Mouse (Mus musculus): ENCODE results near the gene Ptges. TPM values are rescaled to one million over a fixed set of nuclear protein-coding genes. Genes with fewer than 3 reads are reported as not detected.
A peak's percentile ranks its signal among the peaks of the same experiment; 100 is the strongest.
"Not testable (repeated sequence)": the region's sequence is repeated elsewhere in the genome, so short reads cannot be mapped to it uniquely, and the experiment has no call there.

Ptges gene
- polyA plus RNA-seq, 1 experiment from 2014 or later = 9.1 TPM

DNA sequence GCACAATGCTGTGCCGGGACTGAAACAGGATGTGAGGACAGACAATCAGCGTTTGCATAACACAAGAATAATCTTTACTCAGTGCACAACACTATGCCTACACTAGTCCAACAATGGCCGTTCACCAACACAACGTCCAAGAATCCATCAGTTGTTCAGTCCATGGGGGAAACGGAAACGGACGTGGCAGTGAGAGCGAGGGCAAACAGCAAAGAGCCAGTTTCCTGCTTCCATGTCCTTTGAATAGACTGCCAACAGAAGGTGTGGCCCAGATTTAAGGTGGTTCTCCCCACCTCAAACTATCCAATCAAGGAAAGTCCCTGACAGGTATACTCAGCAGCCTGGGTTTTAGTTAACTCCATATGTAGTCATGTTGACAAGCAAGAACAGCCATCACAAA, 8.1 kb upstream of the Ptges start:
- H3K27me3 ChIP-seq (ENCODE audit: control insufficient read depth, insufficient read depth, low read length) = no peaks in the 10 kb centered on the region
- no peaks in the 10 kb centered on the region for H3K36me3 ChIP-seq (replicated peaks; ENCODE audit: control insufficient read depth, insufficient read depth, low read depth, low read length)
- no peaks in the 10 kb centered on the region for H3K4me1 ChIP-seq (ENCODE audit: control insufficient read depth, insufficient read depth, low read length)
- H3K9ac ChIP-seq (replicated peaks; ENCODE audit: low read length) = no peak overlapping the region
- ATAC-seq (replicated peaks; ENCODE audit: insufficient number of reproducible peaks, low FRiP score, low TSS enrichment, low read depth) (no peak), DNase-seq (ENCODE audit: low spot score) (no peak)
- no peaks in the 10 kb centered on the region for H3K9me3 ChIP-seq (replicated peaks; ENCODE audit: control insufficient read depth, low read length)
- H3K4me3 ChIP-seq (ENCODE audit: low read depth, low read length) = no peak overlapping the region
- H3K27ac ChIP-seq (replicated peaks; ENCODE audit: low read depth, low read length) = no peak overlapping the region
- 83% methylated on average over 8 of the region's 8 CpGs for WGBS
- H3K4me2 ChIP-seq (ENCODE audit: low read depth, low read length) = no peak overlapping the region

- H3K9ac ChIP-seq (replicated peaks; ENCODE audit: low read length) = no peak overlapping the region
- no peaks in the 10 kb centered on the region for H3K9me3 ChIP-seq (replicated peaks; ENCODE audit: control insufficient read depth, low read length)
- no peak for ATAC-seq (replicated peaks; ENCODE audit: insufficient number of reproducible peaks, low FRiP score, low TSS enrichment, low read depth)
- H3K4me2 ChIP-seq (ENCODE audit: low read depth, low read length) = no peak overlapping the region
- H3K4me3 ChIP-seq (ENCODE audit: low read depth, low read length) = no peak overlapping the region
- H3K27me3 ChIP-seq (ENCODE audit: control insufficient read depth, insufficient read depth, low read length) = no peaks in the 10 kb centered on the region
- DNase-seq (ENCODE audit: low spot score) = no peak
- H3K27ac ChIP-seq (replicated peaks; ENCODE audit: low read depth, low read length) = no peak overlapping the region
- no peaks in the 10 kb centered on the region for H3K36me3 ChIP-seq (replicated peaks; ENCODE audit: control insufficient read depth, insufficient read depth, low read depth, low read length)
- H3K4me1 ChIP-seq (ENCODE audit: control insufficient read depth, insufficient read depth, low read length) = no peaks in the 10 kb centered on the region
- WGBS = 81% methylated on average over 3 of the region's 3 CpGs
These were observed 7.1 kb upstream of the Ptges start for GRCm38 (mm10) chr2:30936808-30937207.

- no peak for ATAC-seq (replicated peaks; ENCODE audit: insufficient number of reproducible peaks, low FRiP score, low TSS enrichment, low read depth)
- peaks cover 3% of the 10 kb centered on the region for H3K4me1 ChIP-seq (ENCODE audit: control insufficient read depth, insufficient read depth, low read length)
- 23% methylated on average over 7 of the region's 7 CpGs for WGBS
- no peak overlapping the region for H3K9ac ChIP-seq (replicated peaks; ENCODE audit: low read length)
- H3K27me3 ChIP-seq (ENCODE audit: control insufficient read depth, insufficient read depth, low read length) = no peaks in the 10 kb centered on the region
- DNase-seq (ENCODE audit: low spot score) = peak; percentile 89
- no peaks in the 10 kb centered on the region for H3K9me3 ChIP-seq (replicated peaks; ENCODE audit: control insufficient read depth, low read length)
- H3K27ac ChIP-seq (replicated peaks; ENCODE audit: low read depth, low read length) = no peak overlapping the region
- H3K4me3 ChIP-seq (ENCODE audit: low read depth, low read length) = no peak overlapping the region
- no peak overlapping the region for H3K4me2 ChIP-seq (ENCODE audit: low read depth, low read length)
- no peaks in the 10 kb centered on the region for H3K36me3 ChIP-seq (replicated peaks; ENCODE audit: control insufficient read depth, insufficient read depth, low read depth, low read length)
These were observed 4.3 kb upstream of the Ptges start for GRCm38 (mm10) chr2:30933917-30934450.

- WGBS = 76% methylated on average over 6 of the region's 6 CpGs
- DNase-seq (ENCODE audit: low spot score) = no peak
- Histone ChIP-seq H3K4me3 (ENCODE audit: low read depth, low read length) (no peak overlapping the region), H3K27ac (replicated peaks; ENCODE audit: low read depth, low read length) (no peak overlapping the region), H3K4me1 (ENCODE audit: control insufficient read depth, insufficient read depth, low read length) (peaks cover 3% of the 10 kb centered on the region), H3K9me3 (replicated peaks; ENCODE audit: control insufficient read depth, low read length) (no peaks in the 10 kb centered on the region), H3K4me2 (ENCODE audit: low read depth, low read length) (no peak overlapping the region), H3K9ac (replicated peaks; ENCODE audit: low read length) (no peak overlapping the region), H3K27me3 (ENCODE audit: control insufficient read depth, insufficient read depth, low read length) (no peaks in the 10 kb centered on the region), H3K36me3 (replicated peaks; ENCODE audit: control insufficient read depth, insufficient read depth, low read depth, low read length) (no peaks in the 10 kb centered on the region)
- no peak for ATAC-seq (replicated peaks; ENCODE audit: insufficient number of reproducible peaks, low FRiP score, low TSS enrichment, low read depth)
These were observed 3.4 kb upstream of the Ptges start for GRCm38 (mm10) chr2:30933032-30933431.

DNA sequence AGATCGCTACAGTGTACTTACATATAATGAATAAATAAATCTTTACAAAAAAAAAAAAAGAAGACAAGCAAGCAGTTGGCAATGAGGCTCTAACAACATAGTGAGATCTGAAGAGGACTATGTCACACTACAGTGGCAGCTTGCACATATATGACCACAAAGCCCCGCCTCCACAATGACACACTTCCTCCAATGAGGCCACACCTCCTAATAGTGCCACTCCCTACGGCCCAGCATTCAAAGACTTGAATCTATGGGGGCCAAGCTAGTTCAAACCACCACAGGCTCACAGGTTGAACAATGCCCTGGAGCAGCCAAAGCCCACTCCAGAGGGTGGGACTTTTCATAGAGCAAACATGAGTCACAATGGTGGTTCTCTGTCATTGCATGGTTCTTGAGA, 2.3 kb upstream of the Ptges start:
- Histone ChIP-seq H3K9me3 (replicated peaks; ENCODE audit: control insufficient read depth, low read length) (no peaks in the 10 kb centered on the region), H3K4me2 (ENCODE audit: low read depth, low read length) (no peak overlapping the region), H3K4me3 (ENCODE audit: low read depth, low read length) (no peak overlapping the region), H3K27ac (replicated peaks; ENCODE audit: low read depth, low read length) (no peak overlapping the region), H3K4me1 (ENCODE audit: control insufficient read depth, insufficient read depth, low read length) (peaks cover 8% of the 10 kb centered on the region), H3K9ac (replicated peaks; ENCODE audit: low read length) (no peak overlapping the region; the same call in 1 of the 2 replicates), H3K27me3 (ENCODE audit: control insufficient read depth, insufficient read depth, low read length) (no peaks in the 10 kb centered on the region), H3K36me3 (replicated peaks; ENCODE audit: control insufficient read depth, insufficient read depth, low read depth, low read length) (no peaks in the 10 kb centered on the region)
- DNase-seq (ENCODE audit: low spot score) = no peak
- ATAC-seq (replicated peaks; ENCODE audit: insufficient number of reproducible peaks, low FRiP score, low TSS enrichment, low read depth) = no peak
- WGBS = 86% methylated on average over 3 of the region's 3 CpGs

DNA sequence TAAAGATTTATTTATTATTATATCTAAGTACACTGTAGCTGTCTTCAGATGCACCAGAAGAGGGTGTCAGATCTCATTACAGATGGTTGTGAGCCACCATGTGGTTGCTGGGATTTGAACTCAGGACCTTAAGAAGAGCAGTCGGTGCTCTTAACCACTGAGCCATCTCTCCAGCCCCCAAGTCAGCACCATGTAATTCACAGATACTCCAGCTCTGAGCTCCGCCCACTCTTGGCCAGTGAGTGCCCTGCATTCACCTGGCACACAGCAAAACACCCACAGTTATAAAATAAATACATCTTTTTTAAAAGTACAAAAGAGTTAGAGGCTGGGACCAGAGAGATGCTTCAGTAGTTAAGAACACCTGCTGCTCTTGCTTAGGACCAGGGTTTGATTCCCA, 1.2 kb upstream of the Ptges start:
- H3K9ac ChIP-seq (replicated peaks; ENCODE audit: low read length); ATAC-seq (replicated peaks; ENCODE audit: insufficient number of reproducible peaks, low FRiP score, low TSS enrichment, low read depth); H3K36me3 ChIP-seq (replicated peaks; ENCODE audit: control insufficient read depth, insufficient read depth, low read depth, low read length); H3K27me3 ChIP-seq (ENCODE audit: control insufficient read depth, insufficient read depth, low read length); H3K4me1 ChIP-seq (ENCODE audit: control insufficient read depth, insufficient read depth, low read length); H3K27ac ChIP-seq (replicated peaks; ENCODE audit: low read depth, low read length); H3K4me2 ChIP-seq (ENCODE audit: low read depth, low read length); H3K9me3 ChIP-seq (replicated peaks; ENCODE audit: control insufficient read depth, low read length); DNase-seq (ENCODE audit: low spot score); H3K4me3 ChIP-seq (ENCODE audit: low read depth, low read length): not testable (repeated sequence)
- 81% methylated on average over 2 of the region's 2 CpGs for WGBS

GRCm38 (mm10) chr2:30928893-30929482, 675 bp downstream of the Ptges start:
- Histone ChIP-seq H3K36me3 (replicated peaks; ENCODE audit: control insufficient read depth, insufficient read depth, low read depth, low read length) (no peaks in the 10 kb centered on the region), H3K4me3 (ENCODE audit: low read depth, low read length) (0 out of 2 replicates have a peak overlapping the region, but pooled peaks have one; percentile 15), H3K9me3 (replicated peaks; ENCODE audit: control insufficient read depth, low read length) (no peaks in the 10 kb centered on the region), H3K4me1 (ENCODE audit: control insufficient read depth, insufficient read depth, low read length) (peaks cover 8% of the 10 kb centered on the region), H3K27me3 (ENCODE audit: control insufficient read depth, insufficient read depth, low read length) (no peaks in the 10 kb centered on the region), H3K27ac (replicated peaks; ENCODE audit: low read depth, low read length) (no peak overlapping the region), H3K4me2 (ENCODE audit: low read depth, low read length) (peak overlapping the region; percentile 50), H3K9ac (replicated peaks; ENCODE audit: low read length) (no peak overlapping the region)
- 29% methylated on average over 12 of the region's 12 CpGs for WGBS
- peak; percentile 25 for DNase-seq (ENCODE audit: low spot score)
- ATAC-seq (replicated peaks; ENCODE audit: insufficient number of reproducible peaks, low FRiP score, low TSS enrichment, low read depth) = no peak

DNA sequence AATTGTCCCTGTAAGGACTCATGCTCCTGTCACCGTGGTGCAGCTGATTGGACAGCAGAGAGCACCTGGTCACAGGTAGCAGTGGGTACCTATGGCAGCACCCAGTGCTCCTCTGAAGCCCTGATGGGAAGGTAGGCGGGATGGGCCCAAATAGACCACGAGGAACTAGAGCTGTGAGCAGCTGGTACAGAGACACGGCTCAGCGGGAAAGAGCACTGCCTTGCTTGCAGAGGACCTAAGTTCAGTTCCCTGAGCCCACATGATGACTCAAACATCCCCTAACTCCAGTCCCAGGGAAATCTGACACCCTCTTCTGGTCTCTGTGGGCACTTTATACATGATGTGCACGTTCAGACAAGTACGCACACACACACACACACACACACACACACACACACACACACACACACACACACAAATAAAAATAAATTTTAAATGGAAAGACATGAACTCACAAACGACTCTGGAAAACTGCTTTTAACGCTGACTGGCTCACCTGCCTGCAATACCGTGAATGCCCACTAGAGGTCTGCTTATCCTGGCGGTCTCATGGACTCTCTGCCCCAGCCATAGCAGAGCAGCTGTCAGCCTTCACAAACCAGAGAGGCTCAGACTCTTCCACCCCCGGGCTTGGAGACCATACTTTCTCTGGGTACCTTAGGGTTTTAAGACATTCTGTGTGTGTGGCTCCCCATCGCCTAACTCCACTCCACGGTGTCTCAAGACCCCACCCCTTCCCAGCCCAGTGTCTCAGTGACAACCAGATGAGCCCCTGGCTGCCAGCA, 1.6 kb downstream of the Ptges start:
- no peaks in the 10 kb centered on the region for H3K27me3 ChIP-seq (ENCODE audit: control insufficient read depth, insufficient read depth, low read length)
- ATAC-seq (replicated peaks; ENCODE audit: insufficient number of reproducible peaks, low FRiP score, low TSS enrichment, low read depth) (no peak; the same call in 1 of the 2 replicates), DNase-seq (ENCODE audit: low spot score) (peak; percentile 92)
- WGBS = 21% methylated on average over 14 of the region's 14 CpGs
- no peaks in the 10 kb centered on the region for H3K36me3 ChIP-seq (replicated peaks; ENCODE audit: control insufficient read depth, insufficient read depth, low read depth, low read length)
- H3K4me3 ChIP-seq (ENCODE audit: low read depth, low read length) = no peak overlapping the region
- no peak overlapping the region for H3K9ac ChIP-seq (replicated peaks; ENCODE audit: low read length)
- H3K4me1 ChIP-seq (ENCODE audit: control insufficient read depth, insufficient read depth, low read length) = peaks cover 8% of the 10 kb centered on the region
- H3K9me3 ChIP-seq (replicated peaks; ENCODE audit: control insufficient read depth, low read length) = no peaks in the 10 kb centered on the region
- H3K4me2 ChIP-seq (ENCODE audit: low read depth, low read length) = no peak overlapping the region
- no peak overlapping the region for H3K27ac ChIP-seq (replicated peaks; ENCODE audit: low read depth, low read length)
